Mouse (Mus musculus): ENCODE measurements at regions not wholly inside any gene's neighbourhood (a gene's known extent, or its start where the extent isn't known, plus 50 kb on each side); places are given as distances from the start of the nearest gene placed in this dataset.

DNA sequence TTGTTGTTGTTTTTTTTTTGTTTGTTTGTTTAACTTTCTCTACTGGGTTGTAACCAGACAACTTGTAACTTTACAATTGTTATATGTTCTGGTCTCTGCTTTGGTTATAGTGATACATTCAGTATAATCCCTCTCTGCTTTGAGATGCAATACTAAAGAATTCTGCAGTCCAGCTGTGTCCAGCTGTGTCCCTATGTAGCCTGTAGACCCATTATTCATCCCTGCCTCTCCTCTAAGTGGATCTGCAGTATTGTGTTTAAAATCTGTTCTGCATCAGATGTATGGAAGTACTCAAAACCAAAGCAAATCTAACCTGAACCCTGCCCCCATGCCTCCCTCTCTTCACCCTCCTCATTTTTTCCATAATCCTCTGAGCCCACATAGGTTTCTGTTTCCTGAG is 279.6 kb downstream of the Rps29 start:
- no peak for DNase-seq (ENCODE audit: low spot score)

DNA sequence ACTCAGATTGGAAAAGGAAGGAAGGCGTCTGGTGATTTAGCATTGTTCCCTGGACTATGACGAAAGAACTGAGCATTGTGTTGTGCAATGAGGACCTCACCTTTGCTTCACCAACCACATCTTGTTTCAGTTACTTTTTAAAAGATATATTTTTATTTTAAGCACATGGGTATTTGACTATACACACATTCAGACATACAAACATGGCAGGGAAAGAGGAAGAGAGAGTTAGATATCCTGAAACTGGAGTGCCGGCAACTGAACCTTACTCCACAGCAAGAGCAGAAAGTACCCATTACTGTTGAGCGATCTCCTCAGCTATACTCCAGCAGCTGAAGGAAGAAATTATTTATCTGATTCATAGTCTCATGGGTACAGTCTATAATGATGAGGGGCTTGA is 287.7 kb downstream of the Rps29 start:
- DNase-seq (ENCODE audit: low spot score) = no peak

DNA sequence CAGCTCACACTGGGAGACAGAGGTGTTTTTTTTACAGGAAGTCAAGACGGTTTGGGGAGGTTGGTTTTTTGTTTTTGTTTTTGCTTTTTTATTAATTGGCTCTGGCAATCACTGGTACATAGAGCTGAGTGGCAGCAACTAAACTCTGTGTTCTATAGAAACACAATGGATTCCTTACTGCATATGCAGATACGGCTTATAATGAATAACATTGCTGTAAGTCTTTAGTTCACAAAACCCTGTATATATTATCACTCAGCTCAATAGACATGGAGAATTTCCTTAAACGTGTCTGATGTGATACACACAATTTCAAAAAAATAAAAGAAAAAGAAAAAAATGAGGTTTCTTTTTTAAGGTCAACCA is 296.0 kb downstream of the Rps29 start:
- no peak for DNase-seq (ENCODE audit: low spot score)

DNA sequence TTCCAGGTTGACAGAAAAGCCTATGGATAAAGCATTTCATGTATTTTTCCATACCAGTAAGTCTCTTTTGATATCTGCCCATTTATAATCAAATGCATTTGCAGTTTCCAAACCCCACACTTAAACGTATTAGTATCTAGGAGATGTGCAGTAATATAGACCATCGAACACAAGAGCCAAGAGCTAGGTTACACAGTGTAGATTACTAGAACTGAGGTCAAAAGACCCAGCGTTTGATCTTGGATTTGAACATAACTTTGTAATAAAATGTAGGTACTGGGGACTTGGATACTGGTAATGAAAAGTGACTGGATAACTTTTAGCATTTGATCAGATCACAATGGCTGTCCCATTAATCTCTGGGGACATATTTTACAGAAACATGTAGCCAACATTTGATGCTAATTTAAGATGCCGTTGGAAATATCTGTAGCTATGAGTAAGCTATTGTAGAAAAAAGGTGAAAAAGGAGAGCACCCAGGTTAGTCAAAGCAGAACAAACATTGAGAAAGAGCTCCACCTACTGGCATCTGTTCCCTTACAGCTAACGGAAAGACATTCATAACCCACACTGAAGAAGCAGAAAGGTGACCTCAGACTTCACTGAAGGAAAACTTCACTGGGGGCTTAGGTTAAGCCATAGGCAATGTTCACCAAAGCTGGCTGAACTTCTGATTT is 296.5 kb downstream of the Rps29 start:
- peak; percentile 21 for DNase-seq (ENCODE audit: low spot score)

DNA sequence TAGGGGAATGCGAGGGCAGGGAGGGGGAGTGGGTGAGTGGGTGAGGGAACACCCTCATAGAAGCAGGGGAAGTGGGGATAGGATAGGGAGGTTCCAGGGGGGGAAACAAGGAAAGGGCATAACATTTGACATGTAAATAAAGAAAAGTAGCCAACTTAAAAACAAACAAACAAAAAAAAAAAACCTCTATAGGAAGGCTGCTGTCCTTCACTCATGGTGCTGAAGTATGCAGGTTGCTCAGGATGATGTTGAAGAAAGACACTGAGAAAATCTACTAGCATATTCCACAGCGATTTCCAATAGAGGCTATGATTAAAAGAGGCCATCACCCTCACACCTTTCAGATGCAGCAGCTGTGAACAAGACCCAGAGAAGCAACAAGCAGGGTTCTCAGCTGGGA is 298.7 kb downstream of the Rps29 start:
- no peak for DNase-seq (ENCODE audit: low spot score)

DNA sequence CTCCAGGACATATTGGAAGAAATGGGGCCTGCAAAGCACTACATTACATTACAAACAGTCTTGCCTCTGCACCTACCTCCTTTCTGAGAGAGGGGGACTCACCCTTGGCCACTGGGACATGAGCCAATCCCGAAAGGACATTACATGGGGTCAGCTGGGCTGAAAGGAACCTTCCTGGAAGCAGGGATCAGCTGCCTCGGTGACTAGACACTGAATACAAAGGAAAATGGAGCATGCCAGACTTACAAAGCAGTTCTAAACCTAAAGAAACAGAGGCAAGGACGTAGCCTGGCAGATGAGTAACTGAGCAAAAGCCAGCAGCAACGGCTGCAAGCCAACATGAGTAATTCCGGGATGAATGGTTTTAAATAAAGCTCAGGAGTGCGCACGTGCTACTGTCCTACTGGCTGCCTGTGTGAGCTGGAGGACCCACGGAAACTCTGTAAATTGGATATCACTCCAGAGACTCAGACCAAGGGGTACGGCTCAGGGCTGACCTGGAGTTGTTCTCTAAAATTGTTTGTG is 309.3 kb downstream of the Rps29 start:
- no peak for DNase-seq (ENCODE audit: low spot score)

DNA sequence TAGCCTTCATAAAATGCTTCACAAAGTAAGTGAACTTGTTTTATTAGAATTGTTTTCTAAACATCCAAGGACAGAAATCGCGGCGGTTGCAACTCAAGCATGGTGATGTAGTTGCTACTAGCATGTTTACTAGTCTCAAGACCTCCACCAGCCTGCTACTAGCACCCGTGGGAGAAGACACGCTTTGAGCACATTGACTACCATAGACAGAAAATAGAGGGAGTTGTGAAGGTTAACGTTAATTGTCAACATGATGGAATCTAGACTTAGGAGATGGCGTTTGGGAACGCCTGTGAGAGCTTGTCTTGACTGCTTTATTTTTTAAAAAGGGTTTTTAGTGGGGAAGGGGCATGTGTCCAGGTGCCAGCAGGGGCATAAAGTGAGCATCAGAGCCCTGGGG is 318.2 kb downstream of the Rps29 start:
- DNase-seq (ENCODE audit: low spot score) = no peak

DNA sequence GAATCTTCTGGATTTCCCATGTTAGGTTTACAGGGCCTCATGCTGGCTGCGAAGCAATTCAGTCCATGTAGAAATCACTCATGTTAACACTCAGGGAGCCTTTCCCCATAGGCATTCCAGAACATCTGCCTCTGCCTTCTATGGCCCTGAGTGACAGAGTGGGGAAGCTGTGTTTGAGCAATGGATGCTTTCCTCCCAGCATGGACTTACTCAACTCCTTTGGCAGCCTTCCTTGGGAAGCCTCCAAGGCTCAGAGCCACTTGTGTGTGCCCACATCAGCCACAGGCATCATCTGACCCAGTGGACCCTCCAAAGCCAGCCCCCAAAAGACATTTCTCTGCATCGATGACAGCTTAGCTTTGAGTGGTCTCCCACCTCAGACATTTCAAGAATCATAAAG is 318.8 kb downstream of the Rps29 start:
- no peak for DNase-seq (ENCODE audit: low spot score)

DNA sequence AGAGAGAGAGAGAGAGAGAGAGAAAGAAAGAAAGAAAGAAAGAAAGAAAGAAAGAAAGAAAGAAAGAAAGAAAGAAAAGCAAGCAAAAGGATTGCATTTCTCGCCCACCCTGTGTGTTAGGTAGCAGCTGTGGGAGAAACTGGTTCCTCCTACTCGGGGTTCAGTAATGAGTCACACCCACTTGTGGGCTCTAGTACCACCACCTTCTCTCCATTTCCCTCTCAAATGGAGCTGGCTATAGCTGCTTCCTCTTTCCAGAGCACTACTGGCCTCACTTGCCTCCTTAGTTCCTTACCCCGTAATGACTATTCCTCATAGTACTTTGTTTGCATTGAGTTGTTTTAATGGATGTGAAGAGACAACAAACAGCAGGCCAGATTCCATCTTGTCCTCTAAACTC is 323.0 kb downstream of the Rps29 start:
- DNase-seq (ENCODE audit: low spot score) = no peak

DNA sequence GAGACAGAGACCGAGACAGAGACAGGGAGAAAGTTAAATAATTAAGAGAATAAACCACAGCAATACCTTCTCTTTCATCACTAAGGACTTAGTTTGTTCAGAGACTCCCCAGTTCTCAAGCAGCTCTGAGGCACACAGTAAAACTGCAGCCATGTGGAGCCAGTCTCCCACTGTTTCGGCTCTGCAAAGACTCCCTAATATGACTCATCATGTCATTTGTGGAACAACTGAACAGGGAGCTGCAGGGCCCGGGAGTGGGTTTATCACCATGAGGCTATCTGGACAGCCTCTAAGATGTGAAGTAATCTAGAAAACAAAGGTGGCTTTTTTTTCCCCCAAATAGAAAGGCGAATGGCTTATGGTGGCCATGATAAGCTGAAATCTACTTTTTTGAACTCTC is 325.1 kb downstream of the Rps29 start:
- no peak for DNase-seq (ENCODE audit: low spot score)

DNA sequence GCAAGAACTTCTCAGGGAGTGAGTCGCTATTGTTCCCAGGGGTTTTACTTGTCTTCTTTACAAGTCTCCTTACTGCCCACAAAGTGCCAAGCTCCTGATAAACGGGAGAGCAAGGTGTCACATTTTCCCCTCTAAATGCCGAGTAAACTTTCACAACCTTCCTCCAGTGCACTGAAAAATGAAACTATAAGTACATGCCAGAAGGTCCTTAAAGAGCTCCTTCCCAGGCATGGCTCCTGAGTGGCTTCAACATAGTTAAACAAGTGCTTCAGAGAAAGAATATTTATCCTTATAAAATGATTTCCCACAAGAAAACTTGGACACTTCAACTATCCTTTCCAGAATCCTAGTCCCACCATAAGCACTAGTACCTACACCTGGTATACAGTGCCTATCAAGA is 329.6 kb downstream of the Rps29 start:
- DNase-seq (ENCODE audit: low spot score) = no peak

DNA sequence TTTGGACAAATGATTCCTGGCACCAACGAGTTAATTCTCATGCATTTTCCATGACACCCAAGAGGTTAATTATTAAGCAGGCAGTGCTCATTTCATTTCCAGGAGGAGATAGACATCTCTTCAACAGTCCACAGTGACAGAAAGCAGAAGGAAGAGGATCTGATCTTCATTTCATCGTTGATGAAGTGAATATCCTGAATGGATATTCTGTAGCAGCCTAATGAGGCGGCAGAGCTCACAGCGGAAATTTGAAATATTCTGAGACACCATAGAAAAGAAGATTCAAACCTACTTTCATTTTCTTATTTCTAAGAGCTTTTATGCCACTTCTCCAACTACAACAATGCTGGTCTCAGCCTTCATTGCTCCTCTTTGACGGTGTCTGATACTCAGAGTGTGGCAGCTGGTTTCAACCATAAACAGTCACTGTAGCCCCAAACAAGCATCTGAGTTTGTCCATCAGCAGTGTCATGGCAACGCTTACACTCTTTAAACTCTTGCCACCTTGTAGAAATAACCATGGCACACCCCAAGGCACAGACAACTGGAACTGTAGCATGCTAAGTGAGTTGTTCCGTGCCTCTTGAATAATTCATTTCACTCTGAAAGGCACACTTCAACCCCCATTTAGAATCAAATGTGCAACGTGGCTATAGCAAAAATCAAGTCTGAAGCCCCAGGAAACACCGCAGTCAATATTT is 331.3 kb downstream of the Rps29 start:
- DNase-seq (ENCODE audit: low spot score) = no peak

DNA sequence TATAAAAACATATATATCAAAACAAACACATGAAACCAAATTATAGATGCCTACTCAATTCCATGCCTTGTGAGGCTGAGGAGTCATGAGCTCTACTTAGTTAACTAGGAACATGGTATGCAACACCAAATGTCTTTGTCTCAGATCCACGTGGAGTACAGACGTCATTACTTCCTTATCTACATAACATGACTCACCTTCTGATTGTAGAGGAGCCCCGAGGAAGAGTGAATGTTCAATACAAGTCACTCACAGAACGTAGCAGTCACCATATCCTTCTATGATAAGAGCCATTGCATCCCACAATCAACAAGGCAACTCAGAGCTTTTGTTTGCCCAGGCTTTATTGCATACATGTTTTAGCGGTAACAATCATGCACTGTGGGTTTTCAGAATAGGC is 364.6 kb downstream of the Rps29 start:
- DNase-seq (ENCODE audit: low spot score) = no peak

DNA sequence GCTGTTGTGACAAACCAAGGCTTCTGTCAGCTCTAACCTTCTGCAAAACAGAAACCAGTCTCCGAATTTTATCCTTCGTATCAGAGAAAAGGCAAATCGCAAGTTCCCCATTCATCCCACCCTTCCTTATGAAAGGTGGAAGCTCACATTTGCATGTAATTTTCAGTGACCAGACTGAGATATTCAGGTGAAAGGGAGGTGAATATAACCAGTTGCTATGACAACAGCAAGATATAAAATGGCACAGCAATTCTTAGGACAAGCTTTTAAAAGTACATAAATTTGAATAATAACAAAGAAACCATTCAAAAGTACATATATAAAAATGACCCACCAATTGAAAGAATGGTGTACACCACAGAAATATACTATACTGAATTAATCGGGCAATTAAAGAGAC is 375.4 kb downstream of the Rps29 start:
- DNase-seq (ENCODE audit: low spot score) = no peak

DNA sequence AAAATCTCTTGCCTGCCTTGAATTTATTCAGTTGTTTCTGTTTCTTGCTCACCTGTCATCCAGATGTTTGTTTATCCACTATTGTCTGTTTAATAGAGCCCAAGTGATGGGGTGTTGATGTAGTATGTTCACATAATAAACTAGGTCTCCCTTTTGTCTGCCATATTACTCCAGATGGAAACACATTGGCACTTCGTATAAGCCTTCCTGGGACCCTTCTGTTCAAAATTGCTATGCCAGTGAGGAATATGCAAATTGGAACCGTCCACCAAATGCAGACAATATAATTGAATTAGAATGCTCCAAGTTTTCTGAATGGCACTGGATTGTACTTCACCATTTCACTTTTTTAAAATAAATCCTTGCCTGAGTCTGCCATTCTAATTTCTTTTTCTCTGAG is 383.5 kb downstream of the Rps29 start:
- no peak for DNase-seq (ENCODE audit: low spot score)

DNA sequence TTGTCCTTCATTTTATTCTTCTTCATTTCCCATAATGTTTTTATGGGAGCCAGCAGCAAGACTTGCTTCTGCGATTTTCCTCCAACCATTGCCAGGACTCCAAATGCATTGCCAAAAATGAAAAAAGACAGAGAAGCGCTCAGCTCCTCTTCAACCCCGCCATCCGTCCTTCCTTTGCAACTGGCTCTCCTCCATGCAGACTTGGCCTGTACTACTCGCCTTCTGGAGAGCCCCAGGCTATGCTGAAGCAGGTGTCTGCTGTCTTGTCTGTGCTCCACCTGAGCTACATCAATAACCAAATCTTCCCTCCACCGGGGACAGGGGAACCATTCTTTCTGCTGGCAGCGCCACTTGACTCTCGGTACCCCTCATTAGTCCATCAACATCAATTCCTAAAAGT is 384.2 kb downstream of the Rps29 start:
- no peak for DNase-seq (ENCODE audit: low spot score)

DNA sequence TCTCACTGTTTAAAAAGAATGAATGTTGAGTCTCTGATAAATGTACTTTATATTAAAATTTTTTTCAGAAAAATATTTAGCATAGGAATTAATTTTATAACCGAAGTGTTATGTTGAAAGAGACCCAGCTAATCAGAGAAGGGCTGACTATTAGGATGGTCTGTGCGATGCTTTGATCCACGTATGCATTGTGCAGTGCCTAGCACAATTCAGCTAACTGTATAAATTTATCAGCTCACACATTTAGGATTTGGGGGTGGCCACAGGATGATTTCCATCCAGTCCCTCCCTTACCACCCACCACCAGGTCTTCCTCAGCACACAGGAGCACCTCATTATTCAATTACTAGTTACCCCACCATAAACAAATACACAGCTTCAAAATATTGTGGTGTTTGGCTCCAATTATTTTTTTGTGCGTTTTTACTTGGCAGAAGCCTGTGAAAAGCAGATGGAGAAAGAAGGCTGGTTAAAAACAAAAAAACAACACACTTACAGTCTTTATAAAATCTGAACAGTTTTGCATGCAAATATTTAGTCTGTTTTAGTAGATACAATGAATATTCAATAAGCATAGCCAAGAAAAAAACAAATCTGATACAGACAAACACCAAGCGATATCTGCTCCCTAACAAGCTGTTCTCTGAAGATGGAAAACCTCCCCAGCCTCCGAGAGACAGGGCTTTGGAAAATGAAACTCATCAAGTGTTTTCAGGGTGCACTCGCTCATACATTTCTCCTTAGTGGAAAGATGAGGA is 400.5 kb downstream of the Rps29 start:
- DNase-seq (ENCODE audit: low spot score) = no peak

DNA sequence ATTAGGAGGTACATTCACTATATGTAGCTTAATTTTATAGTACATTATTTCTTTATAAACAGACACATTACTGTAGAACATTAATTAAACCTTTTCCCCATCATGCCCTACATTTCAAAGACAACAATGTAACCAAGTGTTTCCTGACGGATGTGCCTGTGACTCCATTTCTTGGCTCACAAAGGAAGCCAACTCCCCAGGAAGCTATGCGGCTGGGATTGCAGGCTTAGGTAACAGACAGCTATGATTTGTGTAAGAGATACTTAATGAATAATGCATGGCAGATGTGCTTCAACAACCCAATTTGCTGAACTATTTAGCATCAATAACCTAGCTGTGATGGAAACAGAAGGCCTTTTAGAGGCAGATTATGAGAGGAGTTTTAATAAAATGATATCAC is 430.1 kb downstream of the Rps29 start:
- no peak for DNase-seq (ENCODE audit: low spot score)

DNA sequence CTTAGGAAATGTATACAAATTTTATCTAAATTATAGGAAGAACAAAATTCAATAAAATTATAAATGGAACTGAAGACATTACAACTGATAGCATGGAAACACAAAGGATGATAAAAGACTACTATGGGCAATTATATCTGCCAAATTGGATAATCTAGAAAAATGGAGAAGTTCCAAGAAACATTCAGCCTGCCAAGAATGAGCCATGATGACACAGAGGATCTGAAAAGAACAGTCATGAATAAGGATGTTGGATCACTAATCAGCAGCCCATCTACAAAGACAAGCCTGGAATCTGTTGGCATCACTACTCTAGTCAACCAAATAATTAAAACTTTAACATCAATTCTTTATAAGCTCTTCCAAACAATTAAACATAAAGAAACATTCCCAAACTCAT is 440.0 kb downstream of the Rps29 start:
- DNase-seq (ENCODE audit: low spot score) = no peak

DNA sequence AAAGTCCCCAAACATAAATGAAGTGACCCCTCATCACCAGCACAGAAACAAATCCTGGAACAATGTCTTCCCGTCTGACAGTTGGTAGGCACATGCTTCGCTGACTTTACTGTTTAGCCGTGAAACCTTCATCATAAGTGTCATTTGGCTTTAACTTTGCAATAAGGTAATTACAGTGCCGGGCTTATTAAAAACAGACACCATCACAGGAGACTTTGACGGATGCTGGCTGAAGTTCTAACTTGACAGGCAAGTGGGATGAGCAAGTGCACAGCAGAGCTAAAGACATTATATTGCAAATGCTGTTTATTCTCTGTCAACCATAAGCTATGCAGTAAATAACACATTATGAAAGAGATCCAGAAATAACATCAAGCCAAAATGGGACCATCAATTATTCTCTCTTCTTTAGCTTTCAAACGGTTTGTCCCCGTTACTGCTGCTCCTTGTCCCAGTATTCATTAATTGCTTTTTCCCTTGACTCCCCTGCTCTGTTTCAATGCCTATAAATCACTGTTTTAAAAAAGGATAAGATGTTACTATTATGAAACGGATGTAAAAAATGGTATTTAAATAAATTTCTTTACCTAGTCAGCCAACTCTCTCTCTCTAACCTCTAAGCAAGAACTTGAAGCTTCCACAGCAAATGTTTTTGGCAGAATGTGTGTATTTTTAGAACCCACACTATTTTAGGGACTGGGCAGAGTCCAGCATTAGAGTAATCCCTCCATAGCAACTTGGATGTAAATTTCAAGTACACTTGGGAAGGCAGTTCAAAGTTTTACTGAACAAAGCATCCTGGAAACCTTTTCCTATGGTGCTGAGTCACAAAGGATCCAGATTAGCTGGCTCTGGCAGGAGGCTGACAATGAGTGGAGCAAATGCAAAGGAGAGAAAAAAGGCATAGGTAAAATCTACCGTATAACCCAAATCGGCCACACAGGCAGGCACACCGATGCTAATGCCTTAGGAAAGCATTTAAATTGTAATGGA is 464.4 kb downstream of the Rps29 start:
- no peak for DNase-seq (ENCODE audit: low spot score)

DNA sequence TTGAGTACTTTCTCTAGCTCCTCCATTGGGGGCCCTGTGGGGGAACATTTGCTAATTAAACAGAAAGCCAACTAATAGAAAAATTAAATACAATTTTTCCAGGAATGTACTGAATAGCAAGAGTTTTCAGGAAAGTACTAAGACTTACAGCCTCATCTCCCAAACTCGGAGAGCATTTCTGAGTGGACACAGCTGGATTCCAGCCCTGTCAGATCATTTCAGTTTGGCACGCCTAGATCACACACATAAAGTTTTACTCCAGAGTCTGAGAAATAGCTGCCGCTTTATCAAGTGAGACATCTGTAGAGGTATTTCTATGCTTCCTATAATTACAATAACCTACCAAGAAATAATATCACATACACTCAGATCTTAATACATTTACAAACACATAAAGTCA is 470.7 kb downstream of the Rps29 start:
- no peak for DNase-seq (ENCODE audit: low spot score)

DNA sequence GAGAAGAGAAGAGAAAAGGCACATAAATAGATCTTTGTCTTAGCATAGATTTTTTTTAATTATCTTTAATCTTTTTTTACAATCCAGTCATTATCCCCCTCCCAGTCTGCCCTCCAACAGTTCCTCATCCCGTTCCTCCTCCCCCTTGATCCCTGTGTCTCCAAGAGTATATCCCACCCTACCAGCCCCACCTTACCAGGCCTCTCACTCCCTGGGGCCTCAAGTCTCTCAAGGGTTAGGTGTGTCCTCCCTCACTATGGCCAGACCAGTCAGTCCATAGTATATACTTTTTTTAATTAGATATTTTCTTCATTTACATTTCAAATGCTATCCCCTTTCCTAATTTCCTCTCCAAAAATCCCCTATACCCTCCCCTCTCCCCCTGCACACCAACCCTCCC is 475.1 kb downstream of the Rps29 start:
- no peak for DNase-seq (ENCODE audit: low spot score)

All from ovary, postnatal 14 days (tissue).